Mouse (Mus musculus) limb, embryonic 12.5 days (tissue): ENCODE measurements around the gene Fkbp5. TPM values are rescaled to one million over a fixed set of nuclear protein-coding genes. Genes with fewer than 3 reads are reported as not detected.
A peak's percentile ranks its signal among the peaks of the same experiment; 100 is the strongest.
"Not testable (repeated sequence)": the region's sequence is repeated elsewhere in the genome, so short reads cannot be mapped to it uniquely, and the experiment has no call there.

Experiments used
- ATAC-seq: fragments of 200-750 bp; cut with Nextera tagmentation; 2 replicates; pipeline ENCODE4 v1.8.0; 2017; ENCODE audit warnings: low read depth, moderate TSS enrichment; ENCODE audit not compliant: insufficient number of reproducible peaks, insufficient read depth, low FRiP score, low TSS enrichment
- H3K27ac ChIP-seq: fragments of 300-500 bp; sonication (generic); 2 replicates; pipeline ENCODE4 v1.5.1; 2016; ENCODE audit warnings: mild to moderate bottlenecking, moderate library complexity
- H3K27me3 ChIP-seq: fragments of 300-500 bp; sonication (generic); 2 replicates; pipeline ENCODE4 v1.6.1; 2016; ENCODE audit warnings: mild to moderate bottlenecking, moderate library complexity
- H3K36me3 ChIP-seq: fragments of 300-500 bp; sonication (generic); 2 replicates; pipeline ENCODE4 v1.6.1; 2016; ENCODE audit warnings: mild to moderate bottlenecking, moderate library complexity
- H3K4me1 ChIP-seq: fragments of 300-500 bp; sonication (generic); replicated peaks from 2 replicates; pipeline ENCODE4 v1.6.1; 2016
- H3K4me2 ChIP-seq: fragments of 300-500 bp; sonication (generic); 2 replicates; pipeline ENCODE4 v1.6.1; 2016; ENCODE audit warnings: mild to moderate bottlenecking, moderate library complexity
- H3K4me3 ChIP-seq: fragments of 300-500 bp; sonication (generic); replicated peaks from 2 replicates; pipeline ENCODE4 v1.5.1; 2016; ENCODE audit warnings: mild to moderate bottlenecking
- H3K9ac ChIP-seq: fragments of 300-500 bp; sonication (generic); replicated peaks from 2 replicates; pipeline ENCODE4 v1.6.1; 2016; ENCODE audit warnings: mild to moderate bottlenecking, moderate library complexity
- H3K9me3 ChIP-seq: fragments of 300-500 bp; sonication (generic); 2 replicates; pipeline ENCODE4 v1.6.1; 2016; ENCODE audit warnings: mild to moderate bottlenecking, moderate library complexity
- WGBS: fragments of 180-500 bp; shearing (Covaris S2); methylation state at CpG from one replicate; pipeline ENCODE4 v1.1.7; 2016; 5-methylcytosine and 5-hydroxymethylcytosine counted together
- polyA plus RNA-seq: library from polyadenylated mRNA; unstranded; fragments of >200 nt; fragmentation: Nextera tagmentation; extraction: Ambion mirVana; gene quantifications from 2 replicates; pipeline ENCODE4 v1.2.1, GENCODE M21; 2016

The Fkbp5 gene
- 36.2 and 42.4 TPM in 2 replicates for polyA plus RNA-seq

- no peak for ATAC-seq
- Histone ChIP-seq H3K36me3 (no peaks in the 10 kb centered on the region), H3K9ac (peak within 1 kb of the TSS; percentile 66), H3K4me1 (peaks cover 33% of the 10 kb centered on the region), H3K9me3 (no peaks in the 10 kb centered on the region), H3K27ac (peak within 1 kb of the TSS; percentile 74), H3K27me3 (peaks cover 45% of the 10 kb centered on the region), H3K4me2 (peak within 1 kb of the TSS; percentile 90), H3K4me3 (peak within 1 kb of the TSS; percentile 48)
- WGBS, result 2% methylated on average over 16 of the region's 16 CpGs
Observed at GRCm38 (mm10) chr17:28517441-28517955, at the start of gene Fkbp5. Gene Fkbp5, minus strand, starts transcription at chr17:28517527.

GRCm38 (mm10) chr17:28565181-28565580 lies 47.9 kb upstream of the Fkbp5 start:
- Histone ChIP-seq H3K4me3 (no peak overlapping the region), H3K27ac (no peak overlapping the region), H3K4me2 (no peak overlapping the region), H3K9me3 (no peaks in the 10 kb centered on the region), H3K27me3 (no peaks in the 10 kb centered on the region), H3K9ac (no peak overlapping the region), H3K36me3 (no peaks in the 10 kb centered on the region), H3K4me1 (peaks cover 14% of the 10 kb centered on the region)
- no peak for ATAC-seq

GRCm38 (mm10) chr17:28561613-28562012 lies 44.3 kb upstream of the Fkbp5 start:
- Histone ChIP-seq H3K27me3 (no peaks in the 10 kb centered on the region), H3K4me1 (peaks cover 29% of the 10 kb centered on the region), H3K9me3 (no peaks in the 10 kb centered on the region), H3K9ac (no peak overlapping the region), H3K36me3 (no peaks in the 10 kb centered on the region), H3K4me3 (no peak overlapping the region), H3K4me2 (no peak overlapping the region), H3K27ac (no peak overlapping the region)
- ATAC-seq, result no peak
- WGBS, result 58% methylated on average over 7 of the region's 7 CpGs

- no peak for ATAC-seq
- no peak within 1 kb of the TSS for H3K4me3 ChIP-seq
- H3K9ac ChIP-seq, result no peak within 1 kb of the TSS
- no peak within 1 kb of the TSS for H3K27ac ChIP-seq
- H3K4me2 ChIP-seq, result no peak within 1 kb of the TSS
- no peaks in the 10 kb centered on the region for H3K36me3 ChIP-seq
- peaks cover 33% of the 10 kb centered on the region for H3K4me1 ChIP-seq
- H3K27me3 ChIP-seq, result no peaks in the 10 kb centered on the region
- H3K9me3 ChIP-seq, result no peaks in the 10 kb centered on the region
- 93% methylated on average over 4 of the region's 4 CpGs for WGBS
Observed at GRCm38 (mm10) chr17:28560598-28560997, 43.3 kb upstream of the Fkbp5 start, which contains the start of gene Clps. Gene Clps, minus strand, starts transcription at chr17:28560766.

DNA sequence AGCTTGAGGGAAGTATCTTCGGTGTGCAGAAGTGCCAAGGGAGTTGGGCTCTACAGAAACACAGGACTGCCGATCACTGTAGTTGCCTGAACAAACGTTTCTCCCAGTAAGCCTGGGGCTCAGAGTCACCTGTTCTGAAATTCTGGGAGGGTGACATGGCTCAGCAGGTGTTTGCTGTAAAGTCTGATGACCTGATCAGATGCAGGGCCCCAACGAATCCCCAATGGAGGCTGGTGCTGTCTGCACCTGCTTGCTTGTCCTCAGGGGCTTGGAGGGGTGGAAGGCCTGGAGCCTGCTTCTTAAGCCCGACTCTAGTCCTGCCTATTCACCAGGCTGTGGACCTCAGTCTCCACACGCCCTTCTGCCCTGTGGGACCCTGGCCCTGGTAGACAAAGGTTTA lies 40.4 kb upstream of the Fkbp5 start:
- 61% methylated on average over 6 of the region's 6 CpGs for WGBS
- no peak for ATAC-seq
- Histone ChIP-seq H3K9ac (no peak overlapping the region), H3K27me3 (no peaks in the 10 kb centered on the region), H3K36me3 (no peaks in the 10 kb centered on the region), H3K4me2 (no peak overlapping the region), H3K9me3 (no peaks in the 10 kb centered on the region), H3K27ac (no peak overlapping the region; the same call in 1 of the 2 replicates), H3K4me1 (peaks cover 43% of the 10 kb centered on the region), H3K4me3 (no peak overlapping the region)

DNA sequence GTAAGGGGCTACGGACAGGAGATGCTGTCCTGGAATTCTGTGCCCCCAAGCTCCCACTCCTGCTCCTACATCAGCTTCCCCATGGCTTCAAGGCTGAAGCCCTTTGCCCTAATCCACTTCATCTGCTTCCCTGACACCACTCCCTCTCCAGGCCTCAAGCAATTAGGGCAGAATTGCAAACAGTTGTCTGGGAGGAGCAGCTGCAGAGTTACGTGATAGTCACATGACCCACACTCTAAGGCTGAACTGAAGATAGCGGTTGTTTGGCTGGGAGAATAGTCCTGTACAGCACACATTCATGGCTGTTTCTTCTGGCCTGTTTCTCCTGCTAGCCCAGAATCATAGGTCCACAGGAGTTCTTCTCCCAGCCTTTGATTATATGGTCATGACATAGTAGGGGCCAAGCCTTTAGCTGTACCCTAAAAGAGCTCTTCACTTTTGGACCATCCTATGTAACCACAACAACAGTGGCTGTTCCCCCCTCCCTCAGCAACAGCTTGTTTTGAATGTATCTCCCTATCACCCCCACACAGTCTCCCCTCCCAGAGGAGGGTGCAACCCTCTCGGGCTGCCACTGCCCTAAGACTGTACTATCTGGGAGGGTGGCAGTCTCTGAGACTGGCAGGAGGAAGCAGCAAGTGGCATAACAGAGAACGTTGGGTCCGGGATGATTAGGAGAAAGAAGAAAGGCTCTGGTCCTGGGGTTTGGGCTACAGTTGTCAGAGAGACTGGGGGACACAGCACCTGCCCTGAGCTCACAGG lies 39.5 kb upstream of the Fkbp5 start:
- H3K27ac ChIP-seq, result no peak overlapping the region; the same call in 1 of the 2 replicates
- H3K9me3 ChIP-seq, result no peaks in the 10 kb centered on the region
- H3K4me2 ChIP-seq, result no peak overlapping the region
- H3K36me3 ChIP-seq, result no peaks in the 10 kb centered on the region
- WGBS, result 43% methylated on average over 6 of the region's 6 CpGs
- no peak overlapping the region for H3K4me3 ChIP-seq
- no peak for ATAC-seq
- H3K9ac ChIP-seq, result no peak overlapping the region
- H3K4me1 ChIP-seq, result peaks cover 43% of the 10 kb centered on the region
- H3K27me3 ChIP-seq, result no peaks in the 10 kb centered on the region

- not testable (repeated sequence) for H3K9me3 ChIP-seq, H3K36me3 ChIP-seq
- WGBS, result 90% methylated on average over 4 of the region's 4 CpGs
Observed at GRCm38 (mm10) chr17:28554021-28554420, 36.7 kb upstream of the Fkbp5 start.

DNA sequence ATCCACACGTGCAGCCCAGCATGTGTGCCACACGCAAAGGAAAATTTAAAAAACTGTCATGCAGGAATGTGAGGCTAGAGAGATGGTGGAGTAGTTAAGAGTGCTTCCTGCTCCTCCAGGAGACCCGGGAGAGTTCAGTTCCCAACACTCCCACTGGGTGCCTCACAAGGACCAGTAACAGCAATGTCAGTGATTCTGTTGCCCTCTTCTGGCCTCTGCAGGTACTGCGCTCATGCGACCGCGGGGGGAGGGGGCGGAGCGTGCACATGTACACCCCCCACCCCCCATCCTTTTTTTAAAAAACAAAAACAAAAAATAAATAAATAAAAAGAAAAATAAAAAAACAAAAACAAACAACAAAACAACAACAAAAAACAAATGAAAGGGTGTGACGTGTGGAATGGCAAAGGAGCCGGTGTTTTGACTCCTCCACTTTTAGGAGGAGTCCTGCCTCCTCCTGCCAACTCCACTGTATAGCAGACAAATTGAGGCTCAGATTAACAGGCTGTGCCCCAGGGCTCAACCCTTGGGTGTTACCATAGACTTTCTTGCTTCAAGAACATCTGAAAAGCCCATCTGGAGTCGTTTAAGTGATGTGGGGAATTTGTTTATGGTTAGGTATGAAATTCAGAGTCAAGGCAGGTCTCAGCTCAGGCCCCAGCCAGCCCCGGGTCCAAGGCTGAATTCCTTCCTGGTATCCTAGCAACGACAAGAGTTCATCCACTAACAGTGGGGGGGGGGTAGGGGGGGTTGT lies 35.9 kb upstream of the Fkbp5 start:
- peak; percentile 66; the same call in 1 of the 2 replicates for ATAC-seq
- Histone ChIP-seq H3K9me3 (no peaks in the 10 kb centered on the region), H3K4me1 (peaks cover 34% of the 10 kb centered on the region), H3K27me3 (0 out of 2 replicates have a peak, but pooled peaks cover 4% of the 10 kb centered on the region), H3K9ac (no peak overlapping the region), H3K4me3 (no peak overlapping the region), H3K36me3 (no peaks in the 10 kb centered on the region), H3K27ac (peak overlapping the region; percentile 19; the same call in 1 of the 2 replicates), H3K4me2 (peak overlapping the region; percentile 15; the same call in 1 of the 2 replicates)
- 2% methylated on average over 14 of the region's 14 CpGs for WGBS

More at GRCm38 (mm10) chr17:28554021-28554420, 36.7 kb upstream of the Fkbp5 start:
- H3K4me1 ChIP-seq, result peaks cover 34% of the 10 kb centered on the region
- H3K27me3 ChIP-seq, H3K27ac ChIP-seq, H3K9ac ChIP-seq, ATAC-seq, H3K4me3 ChIP-seq, H3K4me2 ChIP-seq: not testable (repeated sequence)

DNA sequence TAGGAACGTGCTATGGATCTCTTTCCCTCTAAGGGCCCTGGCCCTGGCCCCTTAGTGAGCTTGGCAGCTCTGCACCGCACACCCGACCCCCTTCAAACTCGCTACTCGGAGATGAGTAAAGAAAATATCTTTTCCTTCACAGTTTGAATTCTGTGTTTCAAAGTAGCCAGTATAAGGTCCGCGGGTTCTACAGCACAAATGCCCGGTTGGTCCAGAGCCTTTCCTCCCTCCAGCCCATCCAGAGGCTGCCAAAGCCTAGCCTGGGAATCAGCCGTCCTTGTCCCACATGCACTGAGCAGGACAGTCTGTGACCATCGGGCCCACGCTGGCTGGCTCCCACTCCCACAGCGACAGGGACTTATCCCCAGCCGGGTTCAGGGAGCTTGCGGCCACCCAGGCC lies 31.8 kb upstream of the Fkbp5 start, which contains the start of gene Clpsl2:
Gene Clpsl2 (plus strand): TSS at position 301 of the 400 bp plus-strand sequence.
- Histone ChIP-seq H3K4me3 (no peak within 1 kb of the TSS), H3K4me1 (peaks cover 15% of the 10 kb centered on the region), H3K9ac (no peak within 1 kb of the TSS), H3K27me3 (0 out of 2 replicates have a peak, but pooled peaks cover 4% of the 10 kb centered on the region), H3K36me3 (no peaks in the 10 kb centered on the region), H3K9me3 (no peaks in the 10 kb centered on the region), H3K4me2 (no peak within 1 kb of the TSS), H3K27ac (no peak within 1 kb of the TSS)
- WGBS, result 77% methylated on average over 14 of the region's 14 CpGs
- ATAC-seq, result no peak

GRCm38 (mm10) chr17:28548550-28548949 lies 31.2 kb upstream of the Fkbp5 start:
- no peak overlapping the region for H3K9ac ChIP-seq
- H3K9me3 ChIP-seq, result no peaks in the 10 kb centered on the region
- H3K4me1 ChIP-seq, result peaks cover 11% of the 10 kb centered on the region
- H3K4me3 ChIP-seq, result no peak overlapping the region
- no peaks in the 10 kb centered on the region for H3K36me3 ChIP-seq
- no peak overlapping the region for H3K4me2 ChIP-seq
- WGBS, result 70% methylated on average over 11 of the region's 11 CpGs
- 0 out of 2 replicates have a peak, but pooled peaks cover 4% of the 10 kb centered on the region for H3K27me3 ChIP-seq
- H3K27ac ChIP-seq, result no peak overlapping the region
- no peak for ATAC-seq

DNA sequence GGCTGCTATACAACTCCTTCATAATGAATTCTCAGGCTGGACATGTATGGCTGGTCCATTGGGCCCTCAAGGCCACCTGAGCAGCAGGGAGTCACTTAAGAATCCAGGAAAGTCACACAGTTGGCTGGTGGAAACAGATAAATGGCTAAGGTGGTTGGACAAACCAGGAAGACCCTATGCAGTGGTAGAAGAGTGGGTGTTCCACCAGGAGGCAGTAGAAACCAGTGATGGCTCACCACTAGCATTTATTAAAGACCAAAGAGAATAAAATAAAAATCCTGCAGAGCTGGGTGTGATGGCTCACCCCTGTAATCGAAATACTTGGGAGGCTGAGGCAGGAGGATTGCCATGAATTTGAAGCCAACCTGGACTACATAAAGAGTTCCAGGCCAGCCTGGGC lies 29.6 kb upstream of the Fkbp5 start:
- no peak for ATAC-seq
- no peaks in the 10 kb centered on the region for H3K36me3 ChIP-seq
- no peak overlapping the region for H3K27ac ChIP-seq
- 92% methylated on average over 1 of the region's 1 CpGs for WGBS
- H3K9ac ChIP-seq, result no peak overlapping the region
- H3K4me1 ChIP-seq, result no peaks in the 10 kb centered on the region
- no peak overlapping the region for H3K4me3 ChIP-seq
- H3K9me3 ChIP-seq, result peaks cover under 1% of the 10 kb centered on the region
- no peak overlapping the region for H3K4me2 ChIP-seq
- H3K27me3 ChIP-seq, result 0 out of 2 replicates have a peak, but pooled peaks cover 4% of the 10 kb centered on the region
